ENCODE assay signal across 7 mouse cellular contexts in the genomic region with DNA sequence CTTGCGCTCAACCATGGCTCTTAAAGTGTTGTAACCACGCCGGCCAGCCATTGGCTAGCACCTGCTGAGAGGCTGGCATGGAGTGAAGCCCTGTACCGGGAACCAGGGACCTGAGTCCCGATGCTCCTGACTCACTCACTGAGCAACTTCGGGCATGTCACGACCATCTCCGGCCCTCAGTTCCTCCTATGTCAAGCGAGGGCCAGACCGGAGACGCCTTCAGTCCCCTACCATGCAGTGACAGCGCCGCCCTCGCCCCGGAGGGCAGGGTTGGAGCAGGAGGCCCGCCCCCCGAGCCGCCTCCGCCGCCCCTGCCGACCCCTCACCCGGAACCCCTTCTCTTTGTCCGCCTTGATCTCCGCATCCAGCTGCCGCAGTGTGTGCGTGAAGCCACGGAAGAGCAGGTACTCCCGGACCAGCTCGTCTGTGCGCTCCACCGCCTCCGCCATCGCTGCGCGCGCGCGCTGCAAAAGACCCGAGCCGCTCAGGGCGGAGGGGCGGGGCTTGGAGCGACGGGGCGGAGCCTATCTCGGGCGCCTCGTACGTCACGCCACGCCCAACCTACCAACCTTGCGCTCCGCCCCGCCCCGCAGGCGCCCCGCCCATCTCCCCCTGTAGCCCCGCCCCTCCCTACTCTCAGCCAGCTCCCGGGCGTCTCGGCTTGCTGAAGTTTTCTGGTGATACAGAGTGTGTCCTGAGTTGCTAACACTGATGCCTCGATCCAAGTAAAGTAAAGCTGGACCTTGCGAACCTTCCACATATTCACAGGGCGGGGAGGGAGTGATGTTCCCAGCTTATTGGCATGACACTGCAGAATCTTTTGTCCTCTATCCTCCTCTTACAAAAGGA. TPM values are rescaled to one million over a fixed set of nuclear protein-coding genes. Genes with fewer than 3 reads are reported as not detected.
A peak's percentile ranks its signal among the peaks of the same experiment; 100 is the strongest.
DNase-seq lines count a peak whose midpoint lies in the region; ATAC-seq lines count a peak whose summit lies in the region.

A gene (minus strand): TSS at position 506 of the 849 bp plus-strand sequence.

- peak within 1 kb of the TSS; percentile 76 for H3K4me3 ChIP-seq in embryonic facial prominence, embryonic 11.5 days (ENCODE audit: low read depth, low read length)
- peak within 1 kb of the TSS; percentile 66 for H3K4me3 ChIP-seq in limb, embryonic 11.5 days (ENCODE audit: low read depth, low read length)
- peak within 1 kb of the TSS; percentile 77 for H3K4me3 ChIP-seq in midbrain, embryonic 14.5 days (replicated peaks; ENCODE audit: low read depth, low read length)

- peak within 1 kb of the TSS; percentile 66 for H3K9ac ChIP-seq in embryonic facial prominence, embryonic 11.5 days (replicated peaks; ENCODE audit: low read length)
- peak within 1 kb of the TSS; percentile 69 for H3K9ac ChIP-seq in limb, embryonic 11.5 days (ENCODE audit: low read length)
- peak within 1 kb of the TSS; percentile 69 for H3K9ac ChIP-seq in midbrain, embryonic 14.5 days (replicated peaks; ENCODE audit: low read length)

- peak; percentile 97 for DNase-seq in adrenal gland, postnatal 14 days
- peak; percentile 95 for DNase-seq in embryonic facial prominence, embryonic 11.5 days (ENCODE audit: low spot score)
- peak; percentile 99 for DNase-seq in heart, adult 11 months
- DNase-seq in kidney, adult 18-20 months: peak; percentile 96
- DNase-seq in limb, embryonic 11.5 days (ENCODE audit: low spot score): peak; percentile 98
- DNase-seq in midbrain, embryonic 14.5 days: peak; percentile 97
- DNase-seq in spleen, adult 18-20 months: peak; percentile 84 to 97

- H3K9me3 ChIP-seq in embryonic facial prominence, embryonic 11.5 days (replicated peaks; ENCODE audit: control insufficient read depth, low read length): no peaks in the 10 kb centered on the region
- no peaks in the 10 kb centered on the region for H3K9me3 ChIP-seq in limb, embryonic 11.5 days (ENCODE audit: control insufficient read depth, low read length)
- no peaks in the 10 kb centered on the region for H3K9me3 ChIP-seq in midbrain, embryonic 14.5 days (ENCODE audit: control insufficient read depth, low read length)

- no peaks in the 10 kb centered on the region for H3K27me3 ChIP-seq in embryonic facial prominence, embryonic 11.5 days (ENCODE audit: control insufficient read depth, insufficient read depth, low read length)
- H3K27me3 ChIP-seq in limb, embryonic 11.5 days (ENCODE audit: control insufficient read depth, insufficient read depth, low read length): no peaks in the 10 kb centered on the region
- H3K27me3 ChIP-seq in midbrain, embryonic 14.5 days (ENCODE audit: control insufficient read depth, insufficient read depth, low read length): no peaks in the 10 kb centered on the region

- peak; percentile 91 for ATAC-seq in embryonic facial prominence, embryonic 11.5 days (replicated peaks; ENCODE audit: insufficient number of reproducible peaks, low FRiP score, low TSS enrichment, low read depth)
- peak; percentile 91 for ATAC-seq in limb, embryonic 11.5 days (ENCODE audit: insufficient number of reproducible peaks, low FRiP score, low TSS enrichment, low read depth)
- ATAC-seq in midbrain, embryonic 14.5 days (ENCODE audit: low FRiP score, low TSS enrichment): peak; percentile 96

- 0 out of 2 replicates have a peak within 1 kb of the TSS, but pooled peaks have one; percentile 49 for H3K27ac ChIP-seq in embryonic facial prominence, embryonic 11.5 days (replicated peaks; ENCODE audit: low read depth, low read length)
- peak within 1 kb of the TSS; percentile 60; the same call in 1 of the 2 replicates for H3K27ac ChIP-seq in limb, embryonic 11.5 days (replicated peaks; ENCODE audit: low read depth, low read length)
- peak within 1 kb of the TSS; percentile 88 for H3K27ac ChIP-seq in midbrain, embryonic 14.5 days (replicated peaks; ENCODE audit: low read depth, low read length)

- H3K36me3 ChIP-seq in embryonic facial prominence, embryonic 11.5 days (replicated peaks; ENCODE audit: control insufficient read depth, insufficient read depth, low read depth, low read length): 0 out of 2 replicates have a peak, but pooled peaks cover 2% of the 10 kb centered on the region
- no peaks in the 10 kb centered on the region for H3K36me3 ChIP-seq in limb, embryonic 11.5 days (ENCODE audit: control insufficient read depth, insufficient read depth, low read length)
- H3K36me3 ChIP-seq in midbrain, embryonic 14.5 days (ENCODE audit: control insufficient read depth, insufficient read depth, low read length): peaks cover 19% of the 10 kb centered on the region

- WGBS in embryonic facial prominence, embryonic 11.5 days: under 1% methylated on average over 64 of the region's 64 CpGs
- under 1% methylated on average over 64 of the region's 64 CpGs for WGBS in limb, embryonic 11.5 days
- under 1% methylated on average over 64 of the region's 64 CpGs for WGBS in midbrain, embryonic 14.5 days

- H3K4me2 ChIP-seq in embryonic facial prominence, embryonic 11.5 days (ENCODE audit: low read depth, low read length): peak within 1 kb of the TSS; percentile 63
- peak within 1 kb of the TSS; percentile 64 for H3K4me2 ChIP-seq in limb, embryonic 11.5 days (ENCODE audit: low read depth, severe bottlenecking)
- peak within 1 kb of the TSS; percentile 74 for H3K4me2 ChIP-seq in midbrain, embryonic 14.5 days (ENCODE audit: low read length)

- no peaks in the 10 kb centered on the region; the same call in 1 of the 2 replicates for H3K4me1 ChIP-seq in embryonic facial prominence, embryonic 11.5 days (ENCODE audit: control insufficient read depth, insufficient read depth, low read length)
- H3K4me1 ChIP-seq in limb, embryonic 11.5 days (ENCODE audit: control insufficient read depth, insufficient read depth, low read length): peaks cover 6% of the 10 kb centered on the region; the same call in 1 of the 2 replicates
- H3K4me1 ChIP-seq in midbrain, embryonic 14.5 days (ENCODE audit: control insufficient read depth, insufficient read depth, low read length): peaks cover 11% of the 10 kb centered on the region

RNA-seq across cellular contexts. Expression of the gene that starts here (rescaled TPM):
- 25.5 and 29.3 TPM in 2 replicates for total RNA-seq in adrenal gland, postnatal 14 days (2021)
- 11.9 and 12.6 TPM in 2 replicates for polyA plus RNA-seq in embryonic facial prominence, embryonic 11.5 days (2014; fragmentation: Nextera tagmentation; extraction: Ambion mirVana)
- polyA plus RNA-seq in limb, embryonic 11.5 days (2014; fragmentation: Nextera tagmentation; extraction: Ambion mirVana): 10.3 and 10.9 TPM in 2 replicates
- polyA plus RNA-seq in midbrain, embryonic 14.5 days (2014; fragmentation: Nextera tagmentation; extraction: Ambion mirVana): 14.8 and 17.5 TPM in 2 replicates

Comparison
In these comparisons a context has a peak if more than half of its experiments do, and no peak if none do; other contexts are left out.
1. Peak in every context shown above with its lines: DNase-seq, ATAC-seq, H3K4me3 ChIP-seq and H3K27ac ChIP-seq.